Mouse (Mus musculus): ENCODE measurements at regions not wholly inside any gene's neighbourhood (a gene's known extent, or its start where the extent isn't known, plus 50 kb on each side); places are given as distances from the start of the nearest gene placed in this dataset.

DNA sequence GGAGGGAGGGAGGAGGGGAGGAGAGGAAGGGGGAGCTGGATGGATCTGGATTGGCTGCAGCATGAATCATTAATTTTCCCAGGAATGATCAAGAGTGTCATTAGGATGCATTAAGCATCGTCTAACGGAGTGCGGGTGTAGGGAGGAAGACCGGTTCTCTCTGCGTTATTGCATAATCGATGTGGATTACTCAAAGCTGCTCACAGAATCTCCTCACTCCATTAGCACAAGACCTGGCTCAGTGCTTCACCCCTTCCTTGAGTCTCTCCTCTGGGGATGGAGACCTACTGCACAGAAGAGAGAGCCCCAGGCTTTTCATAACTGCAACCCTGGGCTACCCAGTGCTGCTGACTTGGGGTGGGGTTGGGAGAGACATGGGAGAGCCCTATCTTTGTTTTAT is 300.7 kb downstream of the Gm45692 start:
- Histone ChIP-seq H3K4me1 (ENCODE audit: insufficient read depth) (no peaks in the 10 kb centered on the region), H3K9me3 (ENCODE audit: low read length) (no peaks in the 10 kb centered on the region), H3K4me3 (ENCODE audit: low read depth, low read length) (no peak overlapping the region), H3K9ac (no peak overlapping the region), H3K4me2 (ENCODE audit: low read depth) (no peak overlapping the region), H3K27me3 (ENCODE audit: insufficient read depth, low read length) (no peaks in the 10 kb centered on the region), H3K27ac (ENCODE audit: low read depth, low read length) (no peak overlapping the region), H3K36me3 (ENCODE audit: insufficient read depth) (no peaks in the 10 kb centered on the region)
- TF ChIP-seq CTCF (IDR thresholded peaks at IDR 0.05; ENCODE audit: low read depth): no peak
- DNase-seq (no peak), ATAC-seq (no peak)
- WGBS: 51% methylated on average over 6 of the region's 6 CpGs

DNA sequence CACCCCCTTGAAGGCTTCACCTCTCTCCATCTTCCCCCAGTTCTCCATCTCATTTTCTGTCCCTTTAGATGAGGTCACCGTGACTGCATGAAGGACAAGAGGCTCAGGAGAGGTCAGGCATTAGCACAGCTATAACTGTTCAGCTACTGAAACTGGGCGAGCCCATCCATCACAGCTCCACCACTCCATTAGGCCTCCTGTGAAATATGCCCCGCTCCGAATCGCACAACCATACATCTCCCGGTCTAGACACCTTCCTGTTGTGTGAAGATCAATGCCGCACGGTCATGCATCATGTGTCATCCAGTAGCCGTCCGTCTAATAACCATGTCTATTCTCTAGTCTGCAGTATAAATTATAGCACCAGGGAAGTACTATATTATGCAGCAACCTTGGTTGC is 301.2 kb downstream of the Gm45692 start:
- ATAC-seq (no peak), DNase-seq (no peak)
- TF ChIP-seq CTCF (IDR thresholded peaks at IDR 0.05; ENCODE audit: low read depth): no peak
- Histone ChIP-seq H3K27me3 (ENCODE audit: insufficient read depth, low read length) (no peaks in the 10 kb centered on the region), H3K4me3 (ENCODE audit: low read depth, low read length) (no peak overlapping the region), H3K9me3 (ENCODE audit: low read length) (no peaks in the 10 kb centered on the region), H3K4me2 (ENCODE audit: low read depth) (no peak overlapping the region), H3K9ac (no peak overlapping the region), H3K36me3 (ENCODE audit: insufficient read depth) (no peaks in the 10 kb centered on the region), H3K27ac (ENCODE audit: low read depth, low read length) (no peak overlapping the region), H3K4me1 (ENCODE audit: insufficient read depth) (no peaks in the 10 kb centered on the region)
- WGBS: 94% methylated on average over 10 of the region's 10 CpGs

DNA sequence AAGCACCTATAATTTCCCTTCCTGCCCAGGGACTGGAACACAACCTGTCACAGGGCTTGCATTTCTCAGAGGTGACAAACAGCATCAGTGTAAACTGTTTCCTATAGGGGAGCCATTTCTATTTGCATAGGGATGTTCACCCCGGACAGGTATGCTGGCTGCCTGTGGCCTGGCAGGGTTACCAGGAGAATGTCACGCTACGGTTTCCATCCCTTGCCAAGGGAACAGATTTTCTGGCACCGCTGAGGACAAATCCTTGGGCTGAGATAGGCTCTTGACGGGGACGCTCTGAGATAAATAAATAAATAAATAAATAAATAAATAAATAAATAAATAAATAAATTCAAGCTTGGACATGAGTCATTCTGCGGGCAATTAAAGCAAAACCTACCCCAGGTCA is 308.0 kb downstream of the Gm45692 start:
- 88% methylated on average over 7 of the region's 7 CpGs for WGBS
- no peak overlapping the region for H3K27ac ChIP-seq (ENCODE audit: low read depth, low read length)
- ATAC-seq: no peak
- no peak overlapping the region for H3K4me3 ChIP-seq (ENCODE audit: low read depth, low read length)
- no peak for DNase-seq
- no peaks in the 10 kb centered on the region for H3K9me3 ChIP-seq (ENCODE audit: low read length)
- no peaks in the 10 kb centered on the region for H3K27me3 ChIP-seq (ENCODE audit: insufficient read depth, low read length)
- no peak for TF ChIP-seq CTCF (IDR thresholded peaks at IDR 0.05; ENCODE audit: low read depth)
- no peak overlapping the region for H3K9ac ChIP-seq
- no peaks in the 10 kb centered on the region for H3K36me3 ChIP-seq (ENCODE audit: insufficient read depth)
- no peak overlapping the region for H3K4me2 ChIP-seq (ENCODE audit: low read depth)
- H3K4me1 ChIP-seq (ENCODE audit: insufficient read depth): no peaks in the 10 kb centered on the region

DNA sequence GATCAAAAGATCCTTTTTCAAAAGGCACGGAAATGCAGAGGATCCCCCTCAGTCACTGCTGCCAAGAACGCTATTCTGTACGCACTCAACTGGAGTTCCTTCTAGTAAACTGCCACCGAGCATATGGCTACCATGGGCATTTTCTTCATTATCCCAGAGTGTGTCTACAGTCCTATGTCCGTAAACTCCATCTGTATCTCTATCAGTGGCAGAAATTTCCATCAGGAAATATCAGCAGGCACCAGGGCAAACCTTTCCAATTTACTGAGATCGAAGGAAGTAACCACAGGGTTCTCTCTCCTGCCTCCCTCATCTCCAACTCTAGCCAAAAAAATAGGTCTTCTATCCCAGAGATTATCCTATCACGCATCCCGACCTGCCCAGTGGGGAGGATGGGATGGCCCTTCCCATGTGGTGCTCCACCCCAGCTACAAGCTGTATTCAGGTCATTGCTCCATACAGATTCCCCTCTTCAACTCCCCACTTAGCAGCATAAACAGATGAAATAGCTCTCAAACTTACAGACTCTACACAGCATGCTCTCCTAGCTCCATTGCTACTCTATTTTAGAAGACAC is 310.5 kb downstream of the Gm45692 start:
- DNase-seq (no peak), ATAC-seq (no peak)
- no peak overlapping the region for H3K9ac ChIP-seq
- H3K4me2 ChIP-seq (ENCODE audit: low read depth): no peak overlapping the region
- H3K27ac ChIP-seq (ENCODE audit: low read depth, low read length): no peak overlapping the region
- 69% methylated on average over 8 of the region's 8 CpGs for WGBS
- no peaks in the 10 kb centered on the region for H3K27me3 ChIP-seq (ENCODE audit: insufficient read depth, low read length)
- no peak overlapping the region for H3K4me3 ChIP-seq (ENCODE audit: low read depth, low read length)
- no peaks in the 10 kb centered on the region for H3K4me1 ChIP-seq (ENCODE audit: insufficient read depth)
- no peaks in the 10 kb centered on the region for H3K36me3 ChIP-seq (ENCODE audit: insufficient read depth)
- H3K9me3 ChIP-seq (ENCODE audit: low read length): no peaks in the 10 kb centered on the region
- TF ChIP-seq CTCF (IDR thresholded peaks at IDR 0.05; ENCODE audit: low read depth): no peak

DNA sequence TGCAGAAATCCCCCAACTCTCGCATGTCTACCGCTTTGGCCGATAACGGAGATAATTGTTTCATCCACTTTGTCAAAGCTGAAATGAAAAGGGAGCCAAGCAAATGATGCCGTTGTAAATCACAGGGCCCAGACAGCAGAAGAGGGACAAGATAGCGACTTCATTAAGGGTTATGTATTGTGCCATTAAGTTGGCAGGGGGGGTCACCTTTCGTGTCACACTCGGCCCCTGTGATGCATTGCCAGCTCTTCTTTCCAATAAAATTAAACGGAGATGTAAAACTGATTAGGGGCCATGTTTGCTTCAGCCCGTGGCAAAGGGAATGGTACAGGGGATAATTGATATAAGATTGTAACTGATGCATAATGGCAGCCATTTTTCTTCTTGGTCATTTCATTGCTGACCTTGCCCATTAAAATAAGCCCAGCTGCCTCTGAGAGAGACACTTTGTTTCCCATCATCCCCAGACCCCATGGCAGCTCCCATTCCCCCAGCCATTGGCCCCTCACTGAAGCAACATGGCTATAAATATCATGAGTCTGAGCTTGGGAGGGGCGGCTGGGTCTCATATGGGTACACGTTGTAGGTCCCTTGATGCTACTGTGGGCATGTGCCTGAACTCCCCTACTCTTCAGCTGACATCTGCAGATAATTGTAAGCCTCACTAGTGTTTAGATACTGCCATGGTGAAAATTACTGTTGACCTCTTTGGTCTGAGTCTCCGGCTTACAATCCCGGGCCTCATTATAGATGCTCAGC is 313.0 kb downstream of the Gm45692 start:
- 87% methylated on average over 14 of the region's 14 CpGs for WGBS
- no peak for TF ChIP-seq CTCF (IDR thresholded peaks at IDR 0.05; ENCODE audit: low read depth)

GRCm38 (mm10) chr8:26436236-26436635 is 316.9 kb downstream of the Gm45692 start:
- H3K27me3 ChIP-seq (ENCODE audit: insufficient read depth, low read length): no peaks in the 10 kb centered on the region
- DNase-seq (no peak), ATAC-seq (no peak)
- H3K4me3 ChIP-seq (ENCODE audit: low read depth, low read length): no peak overlapping the region
- H3K9ac ChIP-seq: no peak overlapping the region
- H3K4me1 ChIP-seq (ENCODE audit: insufficient read depth): no peaks in the 10 kb centered on the region
- no peaks in the 10 kb centered on the region for H3K9me3 ChIP-seq (ENCODE audit: low read length)
- H3K4me2 ChIP-seq (ENCODE audit: low read depth): no peak overlapping the region
- no peak overlapping the region for H3K27ac ChIP-seq (ENCODE audit: low read depth, low read length)
- no peaks in the 10 kb centered on the region for H3K36me3 ChIP-seq (ENCODE audit: insufficient read depth)
- no peak for TF ChIP-seq CTCF (IDR thresholded peaks at IDR 0.05; ENCODE audit: low read depth)
- WGBS: 73% methylated on average over 11 of the region's 11 CpGs

More for the DNA sequence above, 313.0 kb downstream of the Gm45692 start:
- Histone ChIP-seq H3K27me3 (ENCODE audit: insufficient read depth, low read length) (no peaks in the 10 kb centered on the region), H3K36me3 (ENCODE audit: insufficient read depth) (no peaks in the 10 kb centered on the region), H3K4me3 (ENCODE audit: low read depth, low read length) (no peak overlapping the region), H3K4me1 (ENCODE audit: insufficient read depth) (no peaks in the 10 kb centered on the region), H3K9ac (no peak overlapping the region), H3K4me2 (ENCODE audit: low read depth) (no peak overlapping the region), H3K27ac (ENCODE audit: low read depth, low read length) (no peak overlapping the region), H3K9me3 (ENCODE audit: low read length) (no peaks in the 10 kb centered on the region)
- no peak for ATAC-seq
- no peak for DNase-seq

DNA sequence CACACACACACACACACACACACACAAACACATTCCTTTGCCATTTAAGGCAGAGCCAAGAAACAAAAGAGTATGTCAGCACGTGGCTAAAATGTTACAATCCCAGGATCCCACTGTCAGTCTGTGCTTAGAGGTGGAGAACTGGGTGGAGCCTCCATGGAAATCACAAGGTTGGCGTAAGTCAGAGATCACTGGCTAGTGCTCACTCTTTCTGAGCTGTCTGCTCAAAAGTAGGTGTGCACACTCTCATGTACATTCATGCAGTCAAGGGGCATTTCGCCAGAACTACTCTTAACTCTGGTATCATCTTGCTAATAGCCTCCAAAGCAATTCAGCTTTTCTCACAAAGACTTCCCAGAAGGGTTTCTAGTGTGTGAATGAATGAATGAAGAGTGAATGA is 318.2 kb downstream of the Gm45692 start:
- H3K27me3 ChIP-seq (ENCODE audit: insufficient read depth, low read length): no peaks in the 10 kb centered on the region
- H3K4me1 ChIP-seq (ENCODE audit: insufficient read depth): peaks cover 6% of the 10 kb centered on the region; the same call in 1 of the 2 replicates
- no peak overlapping the region for H3K9ac ChIP-seq
- H3K4me2 ChIP-seq (ENCODE audit: low read depth): no peak overlapping the region
- no peaks in the 10 kb centered on the region for H3K36me3 ChIP-seq (ENCODE audit: insufficient read depth)
- 67% methylated on average over 3 of the region's 3 CpGs for WGBS
- no peak overlapping the region for H3K27ac ChIP-seq (ENCODE audit: low read depth, low read length)
- no peaks in the 10 kb centered on the region for H3K9me3 ChIP-seq (ENCODE audit: low read length)
- DNase-seq (no peak), ATAC-seq (no peak)
- no peak for TF ChIP-seq CTCF (IDR thresholded peaks at IDR 0.05; ENCODE audit: low read depth)
- no peak overlapping the region for H3K4me3 ChIP-seq (ENCODE audit: low read depth, low read length)
